Mouse (Mus musculus): ENCODE data around the gene Gpr107. TPM values are rescaled to one million over a fixed set of nuclear protein-coding genes. Genes with fewer than 3 reads are reported as not detected.

Gene Gpr107
- polyA plus RNA-seq, 1 experiment from 2014 or later, result 42.2 TPM

- Histone ChIP-seq H3K4me1 (replicated peaks; ENCODE audit: control insufficient read depth, insufficient read depth, low read length) (peaks cover 5% of the 10 kb centered on the region), H3K4me3 (replicated peaks; ENCODE audit: low read length) (no peak overlapping the region), H3K27ac (ENCODE audit: low read length) (no peak overlapping the region), H3K4me2 (ENCODE audit: low read length) (no peak overlapping the region), H3K9ac (replicated peaks; ENCODE audit: low read depth, low read length) (no peak overlapping the region), H3K9me3 (ENCODE audit: control insufficient read depth, low read length) (no peaks in the 10 kb centered on the region), H3K36me3 (ENCODE audit: control insufficient read depth, insufficient read depth) (peaks cover 12% of the 10 kb centered on the region), H3K27me3 (replicated peaks; ENCODE audit: control insufficient read depth, insufficient read depth, low read length) (no peaks in the 10 kb centered on the region)
- ATAC-seq, result no peak
- WGBS, result 49% methylated on average over 3 of the region's 3 CpGs
Observed at GRCm38 (mm10) chr2:31211204-31211603, 59.1 kb downstream of the Gpr107 start.

GRCm38 (mm10) chr2:31214211-31214796 lies 62.2 kb downstream of the Gpr107 start:
- Histone ChIP-seq H3K27me3 (replicated peaks; ENCODE audit: control insufficient read depth, insufficient read depth, low read length) (no peaks in the 10 kb centered on the region), H3K4me2 (ENCODE audit: low read length) (no peak overlapping the region), H3K9me3 (ENCODE audit: control insufficient read depth, low read length) (no peaks in the 10 kb centered on the region), H3K9ac (replicated peaks; ENCODE audit: low read depth, low read length) (no peak overlapping the region), H3K4me1 (replicated peaks; ENCODE audit: control insufficient read depth, insufficient read depth, low read length) (peaks cover 5% of the 10 kb centered on the region), H3K4me3 (replicated peaks; ENCODE audit: low read length) (no peak overlapping the region), H3K36me3 (ENCODE audit: control insufficient read depth, insufficient read depth) (peaks cover 10% of the 10 kb centered on the region), H3K27ac (ENCODE audit: low read length) (no peak overlapping the region)
- 44% methylated on average over 16 of the region's 16 CpGs for WGBS
- ATAC-seq, result peak; percentile 82

- Histone ChIP-seq H3K27me3 (replicated peaks; ENCODE audit: control insufficient read depth, insufficient read depth, low read length) (no peaks in the 10 kb centered on the region), H3K4me3 (replicated peaks; ENCODE audit: low read length) (no peak overlapping the region), H3K9ac (replicated peaks; ENCODE audit: low read depth, low read length) (no peak overlapping the region), H3K4me1 (replicated peaks; ENCODE audit: control insufficient read depth, insufficient read depth, low read length) (peaks cover 5% of the 10 kb centered on the region), H3K4me2 (ENCODE audit: low read length) (no peak overlapping the region), H3K9me3 (ENCODE audit: control insufficient read depth, low read length) (no peaks in the 10 kb centered on the region), H3K27ac (ENCODE audit: low read length) (no peak overlapping the region), H3K36me3 (ENCODE audit: control insufficient read depth, insufficient read depth) (peaks cover 4% of the 10 kb centered on the region; the same call in 1 of the 2 replicates)
- 71% methylated on average over 3 of the region's 3 CpGs for WGBS
- ATAC-seq, result no peak
Observed at GRCm38 (mm10) chr2:31218611-31219010, 66.5 kb downstream of the Gpr107 start.

GRCm38 (mm10) chr2:31219470-31219869 lies 67.4 kb downstream of the Gpr107 start:
- no peak overlapping the region for H3K9ac ChIP-seq (replicated peaks; ENCODE audit: low read depth, low read length)
- WGBS, result 89% methylated on average over 6 of the region's 6 CpGs
- no peak overlapping the region for H3K27ac ChIP-seq (ENCODE audit: low read length)
- ATAC-seq, result no peak
- H3K4me3 ChIP-seq (replicated peaks; ENCODE audit: low read length), result no peak overlapping the region
- no peaks in the 10 kb centered on the region for H3K9me3 ChIP-seq (ENCODE audit: control insufficient read depth, low read length)
- no peaks in the 10 kb centered on the region for H3K27me3 ChIP-seq (replicated peaks; ENCODE audit: control insufficient read depth, insufficient read depth, low read length)
- peaks cover 4% of the 10 kb centered on the region; the same call in 1 of the 2 replicates for H3K36me3 ChIP-seq (ENCODE audit: control insufficient read depth, insufficient read depth)
- no peaks in the 10 kb centered on the region; the same call in 1 of the 2 replicates for H3K4me1 ChIP-seq (replicated peaks; ENCODE audit: control insufficient read depth, insufficient read depth, low read length)
- H3K4me2 ChIP-seq (ENCODE audit: low read length), result no peak overlapping the region

- H3K27me3 ChIP-seq (replicated peaks; ENCODE audit: control insufficient read depth, insufficient read depth, low read length), result no peaks in the 10 kb centered on the region
- no peaks in the 10 kb centered on the region for H3K36me3 ChIP-seq (ENCODE audit: control insufficient read depth, insufficient read depth)
- H3K4me3 ChIP-seq (replicated peaks; ENCODE audit: low read length), result no peak overlapping the region
- H3K4me1 ChIP-seq (replicated peaks; ENCODE audit: control insufficient read depth, insufficient read depth, low read length), result no peaks in the 10 kb centered on the region
- 66% methylated on average over 7 of the region's 7 CpGs for WGBS
- no peaks in the 10 kb centered on the region for H3K9me3 ChIP-seq (ENCODE audit: control insufficient read depth, low read length)
- no peak overlapping the region for H3K9ac ChIP-seq (replicated peaks; ENCODE audit: low read depth, low read length)
- no peak overlapping the region for H3K27ac ChIP-seq (ENCODE audit: low read length)
- ATAC-seq, result no peak
- no peak overlapping the region for H3K4me2 ChIP-seq (ENCODE audit: low read length)
Observed at GRCm38 (mm10) chr2:31220844-31221243, 68.7 kb downstream of the Gpr107 start.

- Histone ChIP-seq H3K4me3 (replicated peaks; ENCODE audit: low read length) (no peak overlapping the region), H3K27ac (ENCODE audit: low read length) (no peak overlapping the region), H3K27me3 (replicated peaks; ENCODE audit: control insufficient read depth, insufficient read depth, low read length) (no peaks in the 10 kb centered on the region), H3K9ac (replicated peaks; ENCODE audit: low read depth, low read length) (no peak overlapping the region), H3K36me3 (ENCODE audit: control insufficient read depth, insufficient read depth) (no peaks in the 10 kb centered on the region), H3K9me3 (ENCODE audit: control insufficient read depth, low read length) (peaks cover 4% of the 10 kb centered on the region), H3K4me2 (ENCODE audit: low read length) (no peak overlapping the region), H3K4me1 (replicated peaks; ENCODE audit: control insufficient read depth, insufficient read depth, low read length) (no peaks in the 10 kb centered on the region)
- WGBS, result 87% methylated on average over 5 of the region's 5 CpGs
- no peak for ATAC-seq
Observed at GRCm38 (mm10) chr2:31221582-31221981, 69.5 kb downstream of the Gpr107 start.

GRCm38 (mm10) chr2:31228768-31229311 lies 76.7 kb downstream of the Gpr107 start:
- Histone ChIP-seq H3K9ac (replicated peaks; ENCODE audit: low read depth, low read length) (no peak overlapping the region), H3K4me2 (ENCODE audit: low read length) (no peak overlapping the region), H3K4me3 (replicated peaks; ENCODE audit: low read length) (no peak overlapping the region), H3K27ac (ENCODE audit: low read length) (no peak overlapping the region), H3K9me3 (ENCODE audit: control insufficient read depth, low read length) (peaks cover 4% of the 10 kb centered on the region), H3K36me3 (ENCODE audit: control insufficient read depth, insufficient read depth) (no peaks in the 10 kb centered on the region), H3K27me3 (replicated peaks; ENCODE audit: control insufficient read depth, insufficient read depth, low read length) (no peaks in the 10 kb centered on the region), H3K4me1 (replicated peaks; ENCODE audit: control insufficient read depth, insufficient read depth, low read length) (no peaks in the 10 kb centered on the region)
- no peak for ATAC-seq
- 55% methylated on average over 1 of the region's 1 CpGs for WGBS

- WGBS, result 43% methylated on average over 23 of the region's 23 CpGs
- Histone ChIP-seq H3K36me3 (ENCODE audit: control insufficient read depth, insufficient read depth) (no peaks in the 10 kb centered on the region), H3K9ac (replicated peaks; ENCODE audit: low read depth, low read length) (no peak overlapping the region), H3K4me1 (replicated peaks; ENCODE audit: control insufficient read depth, insufficient read depth, low read length) (peaks cover 4% of the 10 kb centered on the region; the same call in 1 of the 2 replicates), H3K27ac (ENCODE audit: low read length) (no peak overlapping the region), H3K9me3 (ENCODE audit: control insufficient read depth, low read length) (no peaks in the 10 kb centered on the region), H3K4me3 (replicated peaks; ENCODE audit: low read length) (peak overlapping the region; percentile 23), H3K4me2 (ENCODE audit: low read length) (peak overlapping the region; percentile 1), H3K27me3 (replicated peaks; ENCODE audit: control insufficient read depth, insufficient read depth, low read length) (no peaks in the 10 kb centered on the region)
- peak; percentile 50; the same call in 1 of the 2 replicates for ATAC-seq
Observed at GRCm38 (mm10) chr2:31239203-31239696, 87.1 kb downstream of the Gpr107 start.

- H3K36me3 ChIP-seq (ENCODE audit: control insufficient read depth, insufficient read depth), result no peaks in the 10 kb centered on the region
- no peak overlapping the region for H3K27ac ChIP-seq (ENCODE audit: low read length)
- no peak overlapping the region for H3K4me2 ChIP-seq (ENCODE audit: low read length)
- H3K9me3 ChIP-seq (ENCODE audit: control insufficient read depth, low read length), result no peaks in the 10 kb centered on the region
- H3K9ac ChIP-seq (replicated peaks; ENCODE audit: low read depth, low read length), result no peak overlapping the region
- H3K27me3 ChIP-seq (replicated peaks; ENCODE audit: control insufficient read depth, insufficient read depth, low read length), result no peaks in the 10 kb centered on the region
- no peak overlapping the region for H3K4me3 ChIP-seq (replicated peaks; ENCODE audit: low read length)
- WGBS, result 79% methylated on average over 6 of the region's 6 CpGs
- ATAC-seq, result no peak
- H3K4me1 ChIP-seq (replicated peaks; ENCODE audit: control insufficient read depth, insufficient read depth, low read length), result peaks cover 4% of the 10 kb centered on the region; the same call in 1 of the 2 replicates
Observed at GRCm38 (mm10) chr2:31239833-31240232, 87.7 kb downstream of the Gpr107 start.
